Mouse (Mus musculus): ENCODE results near the gene Alyref.

DNA sequence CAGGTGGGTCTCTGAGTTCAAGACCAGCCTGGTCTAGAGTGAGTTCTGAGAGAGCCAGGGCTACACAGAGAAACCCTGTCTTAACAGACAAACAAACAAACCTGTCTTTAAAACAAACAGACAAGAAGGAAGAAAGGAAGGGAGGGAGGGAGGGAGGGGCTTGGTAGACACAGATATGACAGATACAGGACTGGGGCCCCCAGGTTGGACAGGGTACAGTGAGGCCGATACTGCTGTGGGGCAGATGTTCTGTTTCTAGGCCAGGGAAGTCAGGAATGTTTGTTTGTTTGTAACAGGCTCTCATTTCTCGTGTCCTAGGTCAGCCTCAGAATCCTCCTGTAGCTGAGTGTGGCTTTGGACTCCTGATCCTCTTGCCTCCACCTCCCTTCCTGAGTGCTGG lies 5.4 kb upstream of the Alyref start:
- TF ChIP-seq POLR2A (IDR thresholded peaks at IDR 0.05; ENCODE audit: insufficient read length, low read depth) (no peak), CEBPB (IDR thresholded peaks at IDR 0.05; ENCODE audit: insufficient read depth, poor library complexity, severe bottlenecking) (no peak), POLR2AphosphoS2 (IDR thresholded peaks at IDR 0.05; ENCODE audit: insufficient read length, low read depth) (no peak), USF1 (IDR thresholded peaks at IDR 0.05; ENCODE audit: low read depth) (no peak), MYOG (IDR thresholded peaks at IDR 0.05; ENCODE audit: control insufficient read depth in 1 of 3, insufficient read depth in 1 of 3, insufficient read length in 2 of 3, low read depth in 2 of 3) (no peak)

All from myocyte (in vitro differentiated cells).